Mouse (Mus musculus): ENCODE measurements around the gene Olfr998.
"Not testable (repeated sequence)": the region's sequence is repeated elsewhere in the genome, so short reads cannot be mapped to it uniquely, and the experiment has no call there.

Olfr998 gene

DNA sequence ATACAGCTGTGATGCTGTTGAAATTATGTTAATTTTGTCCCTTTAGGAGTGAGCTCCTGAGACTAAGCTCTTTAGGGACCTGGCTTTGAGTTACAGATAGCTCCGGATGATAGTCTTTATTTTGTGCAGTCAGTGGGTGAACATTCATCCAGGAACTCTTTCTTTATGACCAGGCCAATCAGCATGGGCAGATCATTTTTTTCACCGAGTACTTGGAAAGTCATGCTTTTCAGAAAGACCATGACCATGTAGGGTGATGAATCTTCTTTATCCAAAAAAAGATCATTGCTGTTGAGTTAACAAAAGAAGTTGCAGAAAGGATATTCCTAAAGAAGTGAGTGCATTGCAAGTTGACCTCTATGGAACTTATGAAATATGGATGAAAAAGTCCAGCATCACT lies at the start of gene Olfr998:
TSS of gene Olfr998 (plus strand) at position 301 of the 400 bp plus-strand sequence.
- DNase-seq (ENCODE audit: low read depth in 1 of 2, low spot score in 2 of 2), result not testable (repeated sequence)

DNA sequence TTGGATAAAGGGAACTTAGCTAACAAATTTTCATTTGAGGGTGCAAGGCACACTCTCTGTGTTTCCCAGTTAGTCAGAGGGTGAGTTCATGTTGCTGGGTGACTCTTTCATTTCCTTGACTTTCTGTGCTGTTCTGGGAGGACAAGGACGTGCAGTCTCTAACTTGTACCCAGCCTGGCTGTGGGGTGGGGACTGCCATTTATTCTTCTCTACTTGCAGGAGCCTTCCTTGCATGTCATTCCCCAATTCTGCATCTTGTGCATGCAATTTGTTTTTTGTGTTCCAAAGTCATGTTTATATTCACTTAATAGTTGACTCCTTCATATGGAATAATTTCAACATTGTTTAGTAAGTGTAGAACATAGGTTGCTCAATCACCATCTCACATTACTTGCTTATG lies 33.9 kb upstream of the Olfr998 start:
- no peak for DNase-seq (ENCODE audit: low read depth in 1 of 2, low spot score in 2 of 2)

DNA sequence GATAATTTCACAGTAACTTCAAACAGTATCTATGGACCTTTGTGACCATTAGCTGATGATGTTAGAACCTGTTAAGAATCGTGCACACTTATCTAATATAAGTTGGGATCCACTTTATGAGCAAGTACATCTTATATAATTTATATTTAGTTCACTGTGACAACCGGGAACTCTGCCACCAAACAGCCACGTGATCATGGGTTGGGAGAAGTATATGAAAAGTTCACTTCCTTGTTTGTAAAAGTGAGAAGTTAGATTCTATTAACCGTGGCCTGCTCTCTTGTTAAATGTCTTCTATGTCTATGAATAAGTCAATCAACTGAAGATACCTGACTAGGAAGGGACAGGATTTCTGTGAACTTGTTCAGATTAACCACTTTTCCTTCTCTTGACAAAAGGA lies 28.5 kb upstream of the Olfr998 start:
- DNase-seq (ENCODE audit: low read depth in 1 of 2, low spot score in 2 of 2), result no peak

DNA sequence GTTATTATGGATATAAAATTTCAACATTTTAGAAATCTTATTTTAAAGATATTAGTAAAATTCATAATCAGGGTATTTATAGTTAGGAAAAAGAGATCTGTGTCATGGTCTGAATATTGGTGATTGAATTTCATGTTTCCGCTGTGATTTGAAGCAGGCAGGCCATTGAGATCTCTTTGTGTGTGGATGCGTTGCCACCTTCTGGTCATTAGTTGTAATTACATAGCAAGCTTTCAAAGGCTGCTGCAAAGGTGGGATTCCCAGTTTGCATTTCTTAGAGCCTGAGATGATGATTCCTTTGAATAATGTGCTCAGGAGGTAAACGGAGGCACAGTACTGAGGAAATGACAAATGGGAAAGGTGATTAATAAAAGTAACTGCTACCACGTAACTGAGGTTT lies 27.6 kb upstream of the Olfr998 start:
- DNase-seq (ENCODE audit: low read depth in 1 of 2, low spot score in 2 of 2), result no peak

GRCm38 (mm10) chr2:85578915-85579314 lies 9.8 kb upstream of the Olfr998 start, which contains the start of gene Olfr996:
Gene Olfr996, plus strand, starts transcription at chr2:85579215.
- no peak for DNase-seq (ENCODE audit: low read depth in 1 of 2, low spot score in 2 of 2)

- DNase-seq (ENCODE audit: low read depth in 1 of 2, low spot score in 2 of 2), result no peak
These were observed 23.1 kb downstream of the Olfr998 start, which contains the start of gene Olfr1000 for GRCm38 (mm10) chr2:85611803-85612202. Gene Olfr1000, minus strand, starts transcription at chr2:85611903.
